Mouse (Mus musculus): ENCODE measurements around the gene Fgfr1op. TPM values are rescaled to one million over a fixed set of nuclear protein-coding genes. Genes with fewer than 3 reads are reported as not detected.
"Not testable (repeated sequence)": the region's sequence is repeated elsewhere in the genome, so short reads cannot be mapped to it uniquely, and the experiment has no call there.

Gene Fgfr1op
- polyA plus RNA-seq, 1 experiment, result 4.4 TPM

DNA sequence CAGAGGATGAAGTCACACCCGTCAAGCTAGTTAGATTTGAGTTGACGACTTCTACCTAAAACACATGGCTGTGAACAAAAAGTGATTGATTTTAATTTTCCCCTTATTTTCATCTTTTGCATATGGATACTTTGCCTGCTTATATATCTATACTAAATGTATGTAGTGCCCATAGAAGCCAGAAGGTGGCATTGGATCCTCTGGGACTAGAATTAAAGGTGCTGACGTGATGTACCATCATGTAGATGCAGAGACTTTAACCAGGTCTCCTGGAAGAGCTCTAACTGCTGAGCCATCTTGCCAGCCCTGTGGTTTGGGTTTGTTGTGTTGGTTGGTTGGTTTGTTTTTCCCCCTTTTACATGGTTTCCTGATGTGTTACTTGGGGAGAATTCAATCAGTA lies 32.4 kb downstream of the Fgfr1op start:
- TF ChIP-seq POLR2A (IDR thresholded peaks at IDR 0.05; ENCODE audit: low read depth, low read length) (no peak), CTCF (conservative IDR thresholded peaks at IDR 0.05; ENCODE audit: insufficient read depth, insufficient read length, low read depth, low read length) (no peak)
- WGBS, result 81% methylated on average over 3 of the region's 3 CpGs
- Histone ChIP-seq H3K4me1 (ENCODE audit: control insufficient read depth, insufficient read depth, low read length) (no peaks in the 10 kb centered on the region), H3K27ac (ENCODE audit: insufficient read depth, low read depth, low read length) (no peak overlapping the region), H3K36me3 (ENCODE audit: control insufficient read depth, insufficient read depth, low read length) (peaks cover 4% of the 10 kb centered on the region), H3K27me3 (replicated peaks; ENCODE audit: control insufficient read depth, insufficient read depth, low read length) (no peaks in the 10 kb centered on the region), H3K4me3 (ENCODE audit: insufficient read depth, low read depth, low read length) (no peak overlapping the region)
- DNase-seq, result no peak

DNA sequence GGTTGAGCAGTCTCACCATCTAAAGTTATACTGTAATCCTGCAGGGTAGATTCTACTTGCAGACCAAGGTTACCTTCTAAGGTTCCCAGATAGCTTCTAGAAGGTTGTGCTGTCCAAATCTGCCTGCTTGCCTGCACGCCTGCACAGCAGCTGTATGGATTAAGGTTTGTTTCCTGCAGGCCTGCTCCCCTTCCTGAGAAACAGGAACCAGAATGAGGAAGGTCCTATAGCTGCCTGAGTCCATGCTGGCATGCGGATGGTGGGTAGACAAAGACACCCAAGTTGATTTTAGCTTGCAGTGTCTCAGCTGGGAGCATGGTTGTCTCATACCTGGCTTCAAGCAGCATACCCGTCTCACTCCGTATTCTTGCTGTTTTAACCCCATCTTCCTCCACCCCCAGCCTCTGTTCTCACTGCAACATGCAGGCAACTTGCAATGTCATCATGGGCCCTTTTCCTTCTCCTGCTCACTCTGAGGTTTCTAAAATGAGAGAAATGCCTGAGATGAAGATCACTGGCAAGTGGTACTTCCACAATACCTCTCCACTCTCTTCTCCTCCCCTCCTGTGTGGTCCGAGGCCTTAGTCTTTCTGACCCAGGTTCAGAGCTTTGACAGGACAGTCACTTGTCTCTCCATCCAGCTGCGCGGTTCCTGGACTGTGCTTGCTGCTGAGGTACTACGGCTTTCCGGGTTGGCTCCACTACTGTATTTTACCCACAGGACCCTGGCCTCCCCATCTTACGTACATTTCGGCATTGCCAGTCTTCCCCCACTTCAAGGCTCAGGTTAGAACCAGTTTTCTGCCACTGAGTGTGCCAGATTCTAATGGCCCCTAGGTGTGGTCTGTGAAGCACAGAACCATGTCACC lies 34.0 kb downstream of the Fgfr1op start:
- DNase-seq, result no peak
- no peak overlapping the region for H3K27ac ChIP-seq (ENCODE audit: insufficient read depth, low read depth, low read length)
- no peak for TF ChIP-seq POLR2A (IDR thresholded peaks at IDR 0.05; ENCODE audit: low read depth, low read length)
- TF ChIP-seq CTCF (conservative IDR thresholded peaks at IDR 0.05; ENCODE audit: insufficient read depth, insufficient read length, low read depth, low read length), result no peak
- no peak overlapping the region for H3K4me3 ChIP-seq (ENCODE audit: insufficient read depth, low read depth, low read length)
- H3K36me3 ChIP-seq (ENCODE audit: control insufficient read depth, insufficient read depth, low read length), result peaks cover 4% of the 10 kb centered on the region
- H3K27me3 ChIP-seq (replicated peaks; ENCODE audit: control insufficient read depth, insufficient read depth, low read length), result no peaks in the 10 kb centered on the region
- H3K4me1 ChIP-seq (ENCODE audit: control insufficient read depth, insufficient read depth, low read length), result no peaks in the 10 kb centered on the region
- 85% methylated on average over 11 of the region's 11 CpGs for WGBS

DNA sequence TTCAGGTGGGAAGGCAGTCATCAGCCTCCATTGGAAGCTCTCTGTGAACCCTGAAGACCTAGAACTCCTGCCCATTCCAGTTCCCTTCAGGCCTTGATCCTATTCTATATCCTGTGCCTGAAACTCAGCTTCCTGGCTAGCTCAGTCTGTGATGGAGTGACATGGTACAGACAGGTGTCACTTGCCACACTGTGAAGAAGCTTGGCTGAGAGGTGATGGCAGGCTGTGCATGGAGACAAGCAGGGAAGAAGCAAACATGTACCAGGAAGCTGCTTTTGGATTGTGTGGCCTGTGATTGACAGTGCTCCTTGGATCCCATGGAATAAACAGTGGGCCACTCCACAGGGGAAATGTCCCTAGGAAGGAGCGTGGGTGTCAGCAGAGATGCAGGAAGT lies 34.6 kb downstream of the Fgfr1op start:
- no peak for DNase-seq
- no peak overlapping the region for H3K4me3 ChIP-seq (ENCODE audit: insufficient read depth, low read depth, low read length)
- 59% methylated on average over 1 of the region's 1 CpGs for WGBS

DNA sequence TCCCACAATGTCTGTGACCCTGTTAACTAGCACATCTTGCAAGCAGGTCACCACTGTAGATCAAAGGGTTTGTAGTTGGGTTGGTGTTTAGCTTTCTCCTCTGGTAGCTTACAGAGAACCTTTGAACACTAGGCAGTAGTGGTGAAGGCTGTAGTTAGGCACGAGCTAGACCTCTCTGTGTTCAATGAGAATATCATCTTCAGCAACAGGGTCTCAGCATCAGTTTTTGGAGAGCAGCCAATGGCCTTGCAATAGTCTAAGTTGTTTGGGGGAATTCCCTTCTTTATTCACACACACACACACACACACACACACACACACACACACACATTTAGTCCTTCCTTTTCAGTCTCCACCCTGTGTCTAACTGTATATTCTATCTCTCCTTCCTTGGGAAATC lies 38.2 kb downstream of the Fgfr1op start:
- Histone ChIP-seq H3K4me1 (ENCODE audit: control insufficient read depth, insufficient read depth, low read length) (no peaks in the 10 kb centered on the region), H3K27ac (ENCODE audit: insufficient read depth, low read depth, low read length) (no peak overlapping the region), H3K36me3 (ENCODE audit: control insufficient read depth, insufficient read depth, low read length) (no peaks in the 10 kb centered on the region), H3K27me3 (replicated peaks; ENCODE audit: control insufficient read depth, insufficient read depth, low read length) (no peaks in the 10 kb centered on the region), H3K4me3 (ENCODE audit: insufficient read depth, low read depth, low read length) (no peak overlapping the region)
- TF ChIP-seq POLR2A (IDR thresholded peaks at IDR 0.05; ENCODE audit: low read depth, low read length) (no peak), CTCF (conservative IDR thresholded peaks at IDR 0.05; ENCODE audit: insufficient read depth, insufficient read length, low read depth, low read length) (no peak)
- WGBS, result 76% methylated on average over 1 of the region's 1 CpGs
- no peak for DNase-seq

More for the DNA sequence above, 34.6 kb downstream of the Fgfr1op start:
- H3K27me3 ChIP-seq (replicated peaks; ENCODE audit: control insufficient read depth, insufficient read depth, low read length), result no peaks in the 10 kb centered on the region
- H3K36me3 ChIP-seq (ENCODE audit: control insufficient read depth, insufficient read depth, low read length), result peaks cover 4% of the 10 kb centered on the region
- TF ChIP-seq POLR2A (IDR thresholded peaks at IDR 0.05; ENCODE audit: low read depth, low read length), result no peak
- TF ChIP-seq CTCF (conservative IDR thresholded peaks at IDR 0.05; ENCODE audit: insufficient read depth, insufficient read length, low read depth, low read length), result no peak
- H3K4me1 ChIP-seq (ENCODE audit: control insufficient read depth, insufficient read depth, low read length), result no peaks in the 10 kb centered on the region
- no peak overlapping the region for H3K27ac ChIP-seq (ENCODE audit: insufficient read depth, low read depth, low read length)

DNA sequence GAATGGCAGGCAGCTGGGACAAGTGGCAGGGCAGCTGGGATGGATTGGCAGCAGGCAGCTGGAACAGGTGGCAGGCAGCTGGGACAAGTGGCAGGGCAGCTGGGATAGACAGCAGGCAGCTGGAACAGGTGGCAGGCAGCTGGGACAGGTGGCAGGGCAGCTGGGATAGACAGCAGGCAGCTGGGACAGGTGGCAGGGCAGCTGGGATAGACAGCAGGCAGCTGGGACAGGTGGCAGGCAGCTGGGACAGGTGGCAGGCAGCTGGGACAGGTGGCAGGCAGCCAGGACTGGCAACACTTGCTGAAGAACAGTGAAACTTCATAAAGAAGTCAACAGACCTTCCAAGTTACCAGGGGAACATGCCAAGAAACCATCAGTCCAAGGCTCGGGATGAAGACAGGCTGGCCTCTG lies 39.9 kb downstream of the Fgfr1op start:
- not testable (repeated sequence) for H3K27me3 ChIP-seq (replicated peaks; ENCODE audit: control insufficient read depth, insufficient read depth, low read length); H3K36me3 ChIP-seq (ENCODE audit: control insufficient read depth, insufficient read depth, low read length); H3K4me1 ChIP-seq (ENCODE audit: control insufficient read depth, insufficient read depth, low read length); DNase-seq; H3K4me3 ChIP-seq (ENCODE audit: insufficient read depth, low read depth, low read length); H3K27ac ChIP-seq (ENCODE audit: insufficient read depth, low read depth, low read length)
- WGBS, result 45% methylated on average over 1 of the region's 1 CpGs

DNA sequence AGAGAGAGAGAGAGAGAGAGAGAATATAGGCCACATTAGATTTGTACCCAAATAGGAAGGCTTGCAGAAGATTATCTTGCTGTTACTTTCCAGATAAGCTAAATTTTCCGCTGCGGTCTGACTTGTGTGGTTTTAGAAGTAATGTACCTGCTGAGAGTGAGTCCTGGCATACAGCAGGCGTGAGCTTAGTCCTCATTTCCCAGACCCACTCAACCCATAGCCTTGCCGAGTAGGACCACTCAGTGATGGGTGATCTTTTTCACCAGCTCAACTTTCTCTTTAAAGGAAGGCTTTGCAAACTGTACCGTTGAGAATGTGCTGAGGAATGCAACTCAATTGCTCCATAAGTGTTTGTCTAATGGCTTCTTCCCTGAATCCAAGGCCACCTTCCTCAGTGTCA lies 41.4 kb downstream of the Fgfr1op start:
- Histone ChIP-seq H3K4me1 (ENCODE audit: control insufficient read depth, insufficient read depth, low read length) (no peaks in the 10 kb centered on the region), H3K36me3 (ENCODE audit: control insufficient read depth, insufficient read depth, low read length) (no peaks in the 10 kb centered on the region), H3K27me3 (replicated peaks; ENCODE audit: control insufficient read depth, insufficient read depth, low read length) (no peaks in the 10 kb centered on the region), H3K4me3 (ENCODE audit: insufficient read depth, low read depth, low read length) (no peak overlapping the region), H3K27ac (ENCODE audit: insufficient read depth, low read depth, low read length) (no peak overlapping the region)
- DNase-seq, result no peak
- no peak for TF ChIP-seq POLR2A (IDR thresholded peaks at IDR 0.05; ENCODE audit: low read depth, low read length)
- no peak for TF ChIP-seq CTCF (conservative IDR thresholded peaks at IDR 0.05; ENCODE audit: insufficient read depth, insufficient read length, low read depth, low read length)
- 85% methylated on average over 5 of the region's 5 CpGs for WGBS

DNA sequence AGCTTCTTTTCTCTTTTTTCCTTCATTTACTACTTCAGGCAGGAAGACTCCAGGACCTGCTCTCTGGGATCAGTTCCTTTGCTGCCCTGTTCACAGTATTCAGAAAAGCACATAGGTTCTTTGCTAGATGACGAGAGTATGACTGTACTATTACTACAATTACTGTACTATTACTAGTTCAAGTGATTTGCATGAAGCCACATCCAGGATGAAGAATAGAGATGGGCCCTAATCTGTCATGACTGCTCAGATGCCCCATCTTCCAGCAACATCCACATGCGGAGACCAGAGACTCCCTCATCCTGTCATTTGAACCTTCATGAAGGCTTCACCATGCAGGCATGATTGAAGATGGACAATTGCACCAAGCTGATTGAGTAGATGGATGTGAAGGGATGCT lies 44.4 kb downstream of the Fgfr1op start:
- DNase-seq, result no peak
- Histone ChIP-seq H3K36me3 (ENCODE audit: control insufficient read depth, insufficient read depth, low read length) (no peaks in the 10 kb centered on the region), H3K4me1 (ENCODE audit: control insufficient read depth, insufficient read depth, low read length) (no peaks in the 10 kb centered on the region), H3K4me3 (ENCODE audit: insufficient read depth, low read depth, low read length) (no peak overlapping the region), H3K27ac (ENCODE audit: insufficient read depth, low read depth, low read length) (no peak overlapping the region), H3K27me3 (replicated peaks; ENCODE audit: control insufficient read depth, insufficient read depth, low read length) (no peaks in the 10 kb centered on the region)
- TF ChIP-seq CTCF (conservative IDR thresholded peaks at IDR 0.05; ENCODE audit: insufficient read depth, insufficient read length, low read depth, low read length), result no peak
- no peak for TF ChIP-seq POLR2A (IDR thresholded peaks at IDR 0.05; ENCODE audit: low read depth, low read length)
- WGBS, result 94% methylated on average over 2 of the region's 2 CpGs
